Mouse (Mus musculus) kidney, embryonic 16.5 days (tissue): Measurements from ENCODE around the gene Slc8a2. TPM values are rescaled to one million over a fixed set of nuclear protein-coding genes. Genes with fewer than 3 reads are reported as not detected.
A peak's percentile ranks its signal among the peaks of the same experiment; 100 is the strongest.

ENCODE experiments used
- ATAC-seq: fragments of 200-750 bp; cut with Nextera tagmentation; 2 replicates; pipeline ENCODE4 v1.8.0; 2017; ENCODE audit warnings: moderate TSS enrichment; ENCODE audit not compliant: low FRiP score, low TSS enrichment
- H3K27ac ChIP-seq: fragments of 300-500 bp; sonication (generic); 2 replicates; pipeline ENCODE4 v1.5.1; 2014; ENCODE audit warnings: low read length
- H3K27me3 ChIP-seq: fragments of 300-500 bp; sonication (generic); 2 replicates; pipeline ENCODE4 v1.6.1; 2014; ENCODE audit warnings: low read length, control low read depth, mixed read lengths; ENCODE audit not compliant: insufficient read depth
- H3K36me3 ChIP-seq: fragments of 300-500 bp; sonication (generic); 2 replicates; pipeline ENCODE4 v1.6.1; 2014; ENCODE audit warnings: low read length, control low read depth, mixed read lengths; ENCODE audit not compliant: insufficient read depth
- H3K4me1 ChIP-seq: fragments of 300-500 bp; sonication (generic); 2 replicates; pipeline ENCODE4 v1.6.1; 2014; ENCODE audit warnings: low read length, control low read depth, mixed read lengths; ENCODE audit not compliant: insufficient read depth
- H3K4me2 ChIP-seq: fragments of 300-500 bp; sonication (generic); replicated peaks from 2 replicates; pipeline ENCODE4 v1.6.1; 2014; ENCODE audit warnings: low read depth, low read length
- H3K4me3 ChIP-seq: fragments of 300-500 bp; sonication (generic); 2 replicates; pipeline ENCODE4 v1.5.1; 2014; ENCODE audit warnings: mild to moderate bottlenecking, low read length
- H3K9ac ChIP-seq: fragments of 300-500 bp; sonication (generic); replicated peaks from 2 replicates; pipeline ENCODE4 v1.6.1; 2014; ENCODE audit warnings: low read length
- H3K9me3 ChIP-seq: fragments of 300-500 bp; sonication (generic); 2 replicates; pipeline ENCODE4 v1.6.1; 2016; ENCODE audit warnings: low read length, control low read depth
- WGBS: fragments of 180-500 bp; shearing (Covaris S2); extraction: QIAGEN DNeasy Blood & Tissue Kit; methylation state at CpG from one replicate; pipeline ENCODE4 v1.1.7; 2014; 5-methylcytosine and 5-hydroxymethylcytosine counted together
- polyA plus RNA-seq: library from polyadenylated mRNA; unstranded; fragments of >200 nt; fragmentation: Nextera tagmentation; extraction: Ambion mirVana; gene quantifications from 2 replicates; pipeline ENCODE4 v1.2.1, GENCODE M21; 2015

Gene Slc8a2
- polyA plus RNA-seq, result 0.12 and 0.17 TPM in 2 replicates

GRCm38 (mm10) chr7:16129421-16129845 lies at the start of gene Slc8a2:
Gene Slc8a2, plus strand, starts transcription at chr7:16129826.
- H3K4me1 ChIP-seq, result peaks cover 26% of the 10 kb centered on the region
- peak within 1 kb of the TSS; percentile 78 for H3K27ac ChIP-seq
- no peaks in the 10 kb centered on the region for H3K9me3 ChIP-seq
- peak within 1 kb of the TSS; percentile 64 for H3K4me3 ChIP-seq
- WGBS, result 0% methylated on average over 12 of the region's 12 CpGs
- H3K4me2 ChIP-seq, result peak within 1 kb of the TSS; percentile 95
- peaks cover 5% of the 10 kb centered on the region; the same call in 1 of the 2 replicates for H3K36me3 ChIP-seq
- H3K27me3 ChIP-seq, result peaks cover 3% of the 10 kb centered on the region; the same call in 1 of the 2 replicates
- peak; percentile 85 for ATAC-seq
- H3K9ac ChIP-seq, result peak within 1 kb of the TSS; percentile 76

GRCm38 (mm10) chr7:16079947-16080346 lies 49.7 kb upstream of the Slc8a2 start:
- no peak overlapping the region for H3K4me2 ChIP-seq
- ATAC-seq, result no peak
- no peaks in the 10 kb centered on the region for H3K9me3 ChIP-seq
- no peak overlapping the region for H3K4me3 ChIP-seq
- no peaks in the 10 kb centered on the region for H3K4me1 ChIP-seq
- 71% methylated on average over 1 of the region's 1 CpGs for WGBS
- H3K27me3 ChIP-seq, result no peaks in the 10 kb centered on the region
- H3K9ac ChIP-seq, result no peak overlapping the region
- no peaks in the 10 kb centered on the region for H3K36me3 ChIP-seq
- H3K27ac ChIP-seq, result no peak overlapping the region

GRCm38 (mm10) chr7:16080581-16080980 lies 49.0 kb upstream of the Slc8a2 start:
- no peaks in the 10 kb centered on the region for H3K9me3 ChIP-seq
- H3K27me3 ChIP-seq, result no peaks in the 10 kb centered on the region
- no peak overlapping the region for H3K4me3 ChIP-seq
- H3K4me1 ChIP-seq, result no peaks in the 10 kb centered on the region
- H3K9ac ChIP-seq, result no peak overlapping the region
- no peaks in the 10 kb centered on the region for H3K36me3 ChIP-seq
- no peak overlapping the region for H3K27ac ChIP-seq
- WGBS, result 65% methylated on average over 4 of the region's 4 CpGs
- no peak overlapping the region for H3K4me2 ChIP-seq
- ATAC-seq, result no peak

GRCm38 (mm10) chr7:16083361-16083760 lies 46.3 kb upstream of the Slc8a2 start:
- no peak overlapping the region for H3K4me3 ChIP-seq
- WGBS, result 70% methylated on average over 4 of the region's 4 CpGs
- no peaks in the 10 kb centered on the region for H3K36me3 ChIP-seq
- no peaks in the 10 kb centered on the region for H3K4me1 ChIP-seq
- H3K9ac ChIP-seq, result no peak overlapping the region
- no peak for ATAC-seq
- H3K27me3 ChIP-seq, result no peaks in the 10 kb centered on the region
- no peaks in the 10 kb centered on the region for H3K9me3 ChIP-seq
- no peak overlapping the region for H3K27ac ChIP-seq
- no peak overlapping the region for H3K4me2 ChIP-seq

GRCm38 (mm10) chr7:16087587-16087986 lies 42.0 kb upstream of the Slc8a2 start:
- no peak overlapping the region for H3K4me3 ChIP-seq
- H3K9ac ChIP-seq, result no peak overlapping the region
- ATAC-seq, result no peak
- H3K9me3 ChIP-seq, result no peaks in the 10 kb centered on the region
- no peak overlapping the region for H3K27ac ChIP-seq
- no peaks in the 10 kb centered on the region for H3K36me3 ChIP-seq
- 0 out of 2 replicates have a peak, but pooled peaks cover 2% of the 10 kb centered on the region for H3K27me3 ChIP-seq
- H3K4me1 ChIP-seq, result no peaks in the 10 kb centered on the region
- 81% methylated on average over 2 of the region's 2 CpGs for WGBS
- H3K4me2 ChIP-seq, result no peak overlapping the region

- H3K9ac ChIP-seq, result no peak overlapping the region
- no peaks in the 10 kb centered on the region for H3K9me3 ChIP-seq
- H3K4me2 ChIP-seq, result no peak overlapping the region
- no peak for ATAC-seq
- WGBS, result 62% methylated on average over 3 of the region's 3 CpGs
- no peaks in the 10 kb centered on the region for H3K36me3 ChIP-seq
- H3K4me1 ChIP-seq, result peaks cover 9% of the 10 kb centered on the region
- H3K27ac ChIP-seq, result no peak overlapping the region
- no peak overlapping the region for H3K4me3 ChIP-seq
- H3K27me3 ChIP-seq, result no peaks in the 10 kb centered on the region
Observed at GRCm38 (mm10) chr7:16094592-16094991, 35.0 kb upstream of the Slc8a2 start.

- Histone ChIP-seq H3K36me3 (peaks cover 3% of the 10 kb centered on the region; the same call in 1 of the 2 replicates), H3K27me3 (no peaks in the 10 kb centered on the region), H3K4me3 (peak within 1 kb of the TSS; percentile 96), H3K27ac (peak within 1 kb of the TSS; percentile 87), H3K4me2 (peak within 1 kb of the TSS; percentile 77), H3K9ac (peak within 1 kb of the TSS; percentile 98), H3K9me3 (no peaks in the 10 kb centered on the region), H3K4me1 (peaks cover 17% of the 10 kb centered on the region)
- peak; percentile 99 for ATAC-seq
- WGBS, result under 1% methylated on average over 64 of the region's 68 CpGs
Observed at GRCm38 (mm10) chr7:16098021-16099017, 31.3 kb upstream of the Slc8a2 start, which contains the start of gene Napa. Gene Napa, plus strand, starts transcription at chr7:16098458.

GRCm38 (mm10) chr7:16099901-16100300 lies 29.7 kb upstream of the Slc8a2 start:
- Histone ChIP-seq H3K9ac (peak overlapping the region; percentile 98), H3K4me3 (peak overlapping the region; percentile 96), H3K4me1 (peaks cover 17% of the 10 kb centered on the region), H3K9me3 (no peaks in the 10 kb centered on the region), H3K36me3 (peaks cover 10% of the 10 kb centered on the region; the same call in 1 of the 2 replicates), H3K4me2 (peak overlapping the region; percentile 77), H3K27me3 (no peaks in the 10 kb centered on the region), H3K27ac (no peak overlapping the region)
- WGBS, result 79% methylated on average over 4 of the region's 4 CpGs
- ATAC-seq, result no peak

- Histone ChIP-seq H3K9me3 (no peaks in the 10 kb centered on the region), H3K27me3 (no peaks in the 10 kb centered on the region), H3K4me3 (no peak overlapping the region), H3K4me2 (no peak overlapping the region), H3K27ac (no peak overlapping the region), H3K9ac (no peak overlapping the region; the same call in 1 of the 2 replicates), H3K36me3 (peaks cover 10% of the 10 kb centered on the region; the same call in 1 of the 2 replicates), H3K4me1 (peaks cover 17% of the 10 kb centered on the region)
- WGBS, result 56% methylated on average over 7 of the region's 7 CpGs
- no peak for ATAC-seq
Observed at GRCm38 (mm10) chr7:16101081-16101480, 28.5 kb upstream of the Slc8a2 start.
